Mouse (Mus musculus) intestine, embryonic 15.5 days (tissue): ENCODE measurements around the gene Gm11172. TPM values are rescaled to one million over a fixed set of nuclear protein-coding genes. Genes with fewer than 3 reads are reported as not detected.

Experiments
- ATAC-seq: fragments of 200-750 bp; cut with Nextera tagmentation; 2 replicates; pipeline ENCODE4 v1.8.0; 2017; ENCODE audit warnings: moderate TSS enrichment, moderate library complexity
- H3K27ac ChIP-seq: fragments of 300-500 bp; sonication (generic); 2 replicates; pipeline ENCODE4 v1.5.1; 2015; ENCODE audit warnings: mild to moderate bottlenecking, inconsistent platforms
- H3K27me3 ChIP-seq: fragments of 300-500 bp; sonication (generic); replicated peaks from 2 replicates; pipeline ENCODE4 v1.6.1; 2015; ENCODE audit warnings: inconsistent platforms
- H3K36me3 ChIP-seq: fragments of 300-500 bp; sonication (generic); 2 replicates; pipeline ENCODE4 v1.6.1; 2015; ENCODE audit warnings: inconsistent platforms
- H3K4me1 ChIP-seq: fragments of 300-500 bp; sonication (generic); replicated peaks from 2 replicates; pipeline ENCODE4 v1.6.1; 2015; ENCODE audit warnings: inconsistent platforms
- H3K4me2 ChIP-seq: fragments of 300-500 bp; sonication (generic); replicated peaks from 2 replicates; pipeline ENCODE4 v1.6.1; 2015; ENCODE audit warnings: mild to moderate bottlenecking, inconsistent platforms
- H3K4me3 ChIP-seq: fragments of 300-500 bp; sonication (generic); replicated peaks from 2 replicates; pipeline ENCODE4 v1.5.1; 2015; ENCODE audit warnings: inconsistent platforms
- H3K9ac ChIP-seq: fragments of 300-500 bp; sonication (generic); 2 replicates; pipeline ENCODE4 v1.6.1; 2015; ENCODE audit warnings: inconsistent platforms
- H3K9me3 ChIP-seq: fragments of 300-500 bp; sonication (generic); 2 replicates; pipeline ENCODE4 v1.6.1; 2016; ENCODE audit warnings: inconsistent platforms
- WGBS: fragments of 180-500 bp; shearing (Covaris S2); methylation state at CpG from one replicate; pipeline ENCODE4 v1.1.7; 2015; 5-methylcytosine and 5-hydroxymethylcytosine counted together
- polyA plus RNA-seq: library from polyadenylated mRNA; unstranded; fragments of >200 nt; fragmentation: Nextera tagmentation; extraction: Ambion mirVana; gene quantifications from 2 replicates; pipeline ENCODE4 v1.2.1, GENCODE M21; 2015

The Gm11172 gene
- polyA plus RNA-seq, 1 experiment from 2014 or later, result not detected

GRCm38 (mm10) chr16:10861408-10861807 is 48.7 kb downstream of the Gm11172 start:
- Histone ChIP-seq H3K27ac (no peak overlapping the region), H3K4me1 (no peaks in the 10 kb centered on the region), H3K9ac (no peak overlapping the region), H3K27me3 (no peaks in the 10 kb centered on the region), H3K4me2 (no peak overlapping the region), H3K9me3 (no peaks in the 10 kb centered on the region), H3K4me3 (no peak overlapping the region), H3K36me3 (no peaks in the 10 kb centered on the region)
- ATAC-seq, result no peak
- 70% methylated on average over 3 of the region's 3 CpGs for WGBS

Other genes starting within 250 kb of the Gm11172 start
- gene Socs1, start 27.4 kb upstream of the Gm11172 start, polyA plus RNA-seq, result 5.7 and 6.9 TPM in 2 replicates
- not detected in 2 replicates for gene Tnp2, start 24.3 kb upstream of the Gm11172 start, polyA plus RNA-seq
- not detected in 2 replicates for gene Prm3, start 22.0 kb upstream of the Gm11172 start, polyA plus RNA-seq
- not detected in 2 replicates for gene Prm2, start 16.8 kb upstream of the Gm11172 start, polyA plus RNA-seq
- not detected in 2 replicates for gene Prm1, start 7.1 kb upstream of the Gm11172 start, polyA plus RNA-seq
- 2.8 and 4.1 TPM in 2 replicates for gene Rmi2, start 22.1 kb downstream of the Gm11172 start, polyA plus RNA-seq
- 22.6 and 23.2 TPM in 2 replicates for gene Snn, start 248.0 kb downstream of the Gm11172 start, polyA plus RNA-seq